Mouse (Mus musculus) olfactory bulb, adult 2 months (tissue): Measurements from ENCODE around the gene Tcf12.

Source experiments
- CTCF ChIP-seq: fragments of 200-500 bp; IDR thresholded peaks from 2 replicates; pipeline ENCODE4 v1.5.1; 2012; ENCODE audit warnings: low read depth, mild to moderate bottlenecking, low read length, moderate library complexity; ENCODE audit not compliant: insufficient read depth
- POLR2A ChIP-seq: fragments of 200-500 bp; IDR thresholded peaks from 2 replicates; pipeline ENCODE4 v1.6.1; 2012; ENCODE audit warnings: mild to moderate bottlenecking, low read depth, low read length, moderate library complexity; ENCODE audit not compliant: insufficient read depth

GRCm38 (mm10) chr9:71980579-71980978, 131.1 kb downstream of the Tcf12 start:
- TF ChIP-seq CTCF (no peak), POLR2A (no peak)
